Mouse (Mus musculus) stomach, embryonic 16.5 days (tissue): ENCODE data around the gene Smarcd1. TPM values are rescaled to one million over a fixed set of nuclear protein-coding genes. Genes with fewer than 3 reads are reported as not detected.
A peak's percentile ranks its signal among the peaks of the same experiment; 100 is the strongest.

Experiments
- ATAC-seq: fragments of 200-750 bp; cut with Nextera tagmentation; 2 replicates; pipeline ENCODE4 v1.8.0; 2017; ENCODE audit warnings: moderate number of reproducible peaks, moderate TSS enrichment; ENCODE audit not compliant: insufficient read depth, low FRiP score
- H3K27ac ChIP-seq: fragments of 300-500 bp; sonication (generic); 2 replicates; pipeline ENCODE4 v1.5.1; 2014; ENCODE audit warnings: low read length
- H3K27me3 ChIP-seq: fragments of 300-500 bp; sonication (generic); 2 replicates; pipeline ENCODE4 v1.6.1; 2014; ENCODE audit warnings: low read length, control low read depth, mixed read lengths; ENCODE audit not compliant: control insufficient read depth, insufficient read depth
- H3K36me3 ChIP-seq: fragments of 300-500 bp; sonication (generic); 2 replicates; pipeline ENCODE4 v1.6.1; 2014; ENCODE audit warnings: low read length; ENCODE audit not compliant: control insufficient read depth, insufficient read depth
- H3K4me1 ChIP-seq: fragments of 300-500 bp; sonication (generic); 2 replicates; pipeline ENCODE4 v1.6.1; 2014; ENCODE audit warnings: low read length, control low read depth, mixed read lengths; ENCODE audit not compliant: control insufficient read depth, insufficient read depth
- H3K4me2 ChIP-seq: fragments of 300-500 bp; sonication (generic); 2 replicates; pipeline ENCODE4 v1.6.1; 2014; ENCODE audit warnings: low read depth, low read length, mixed read lengths
- H3K4me3 ChIP-seq: fragments of 300-500 bp; sonication (generic); replicated peaks from 2 replicates; pipeline ENCODE4 v1.5.1; 2014; ENCODE audit warnings: mild to moderate bottlenecking, low read length
- H3K9ac ChIP-seq: fragments of 300-500 bp; sonication (generic); 2 replicates; pipeline ENCODE4 v1.6.1; 2014; ENCODE audit warnings: low read length
- H3K9me3 ChIP-seq: fragments of 300-500 bp; sonication (generic); replicated peaks from 2 replicates; pipeline ENCODE4 v1.6.1; 2016; ENCODE audit warnings: low read length, control low read depth; ENCODE audit not compliant: control insufficient read depth
- WGBS: fragments of 180-500 bp; shearing (Covaris S2); extraction: QIAGEN DNeasy Blood & Tissue Kit; methylation state at CpG from one replicate; pipeline ENCODE4 v1.1.7; 2014; 5-methylcytosine and 5-hydroxymethylcytosine counted together
- polyA plus RNA-seq: library from polyadenylated mRNA; unstranded; fragments of >200 nt; fragmentation: Nextera tagmentation; extraction: Ambion mirVana; gene quantifications from 2 replicates; pipeline ENCODE4 v1.2.1, GENCODE M21; 2015

The Smarcd1 gene
- polyA plus RNA-seq, 1 experiment from 2014 or later, result 20.9 TPM

DNA sequence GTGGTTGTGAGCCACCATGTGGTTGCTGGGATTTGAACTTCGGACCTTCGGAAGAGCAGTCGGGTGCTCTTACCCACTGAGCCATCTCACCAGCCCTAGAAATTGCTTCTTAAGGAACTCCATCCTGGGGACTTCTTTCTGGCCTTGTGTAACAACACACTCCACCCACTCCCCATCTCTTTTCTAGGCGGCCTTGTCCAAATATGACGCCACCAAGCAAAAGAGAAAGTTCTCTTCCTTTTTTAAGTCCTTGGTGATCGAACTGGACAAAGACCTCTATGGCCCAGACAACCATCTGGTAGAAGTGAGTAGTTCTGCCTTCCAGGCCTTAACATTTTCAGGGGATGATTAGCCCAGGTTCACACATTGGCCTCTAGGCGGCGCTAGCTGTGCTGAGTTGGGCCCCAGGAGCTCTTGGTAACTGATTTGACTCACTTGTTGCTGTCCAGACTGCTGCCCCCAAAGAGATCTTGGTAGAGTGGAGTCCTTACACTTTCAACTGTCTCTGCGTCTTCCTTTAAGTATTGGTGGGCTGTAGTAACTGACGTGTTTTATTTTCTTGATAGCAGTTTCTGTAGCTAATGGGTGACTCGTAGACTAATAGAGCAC is 3.6 kb downstream of the Smarcd1 start, which contains the start of gene Gm17349:
TSS of gene Gm17349 (minus strand) at position 51 of the 609 bp plus-strand sequence.
- no peak within 1 kb of the TSS for H3K9ac ChIP-seq
- H3K4me1 ChIP-seq, result peaks cover 23% of the 10 kb centered on the region
- H3K4me3 ChIP-seq, result no peak within 1 kb of the TSS
- H3K4me2 ChIP-seq, result peak within 1 kb of the TSS; percentile 21; the same call in 1 of the 2 replicates
- no peak for ATAC-seq
- H3K9me3 ChIP-seq, result no peaks in the 10 kb centered on the region
- WGBS, result 68% methylated on average over 9 of the region's 11 CpGs
- H3K36me3 ChIP-seq, result peaks cover 19% of the 10 kb centered on the region
- no peaks in the 10 kb centered on the region for H3K27me3 ChIP-seq
- H3K27ac ChIP-seq, result peak within 1 kb of the TSS; percentile 56

DNA sequence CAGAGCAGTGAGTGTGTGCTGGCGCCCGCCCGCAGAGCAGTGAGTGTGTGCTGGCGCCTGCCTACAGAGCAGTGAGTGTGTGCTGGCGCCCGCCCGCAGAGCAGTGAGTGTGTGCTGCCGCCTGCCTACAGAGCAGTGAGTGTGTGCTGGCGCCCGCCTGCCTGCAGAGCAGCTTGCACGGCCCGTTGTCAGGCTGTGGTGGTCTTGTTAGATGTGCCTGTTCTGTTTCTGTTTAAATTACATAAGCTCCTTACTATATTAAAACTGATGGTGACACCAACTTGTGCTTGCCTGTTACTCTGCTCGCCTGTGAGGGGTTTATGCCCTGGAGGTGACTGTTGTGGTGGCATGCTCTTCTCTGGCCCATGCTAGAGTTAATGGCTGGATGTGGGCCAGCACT is 6.2 kb downstream of the Smarcd1 start:
- no peaks in the 10 kb centered on the region for H3K9me3 ChIP-seq
- H3K27me3 ChIP-seq, result no peaks in the 10 kb centered on the region
- H3K4me1 ChIP-seq, result peaks cover 5% of the 10 kb centered on the region
- whole genome bisulfite sequencing, result 96% methylated on average over 13 of the region's 13 CpGs
- ATAC-seq, result no peak
- H3K4me3 ChIP-seq, result no peak overlapping the region
- no peak overlapping the region for H3K4me2 ChIP-seq
- peaks cover 26% of the 10 kb centered on the region for H3K36me3 ChIP-seq
- H3K9ac ChIP-seq, result no peak overlapping the region
- no peak overlapping the region for H3K27ac ChIP-seq

GRCm38 (mm10) chr15:99710221-99711190 is 8.6 kb downstream of the Smarcd1 start:
- H3K4me3 ChIP-seq, result no peak overlapping the region
- no peak overlapping the region for H3K27ac ChIP-seq
- H3K36me3 ChIP-seq, result peaks cover 33% of the 10 kb centered on the region
- WGBS, result 89% methylated on average over 10 of the region's 10 CpGs
- H3K4me1 ChIP-seq, result no peaks in the 10 kb centered on the region
- ATAC-seq, result no peak
- H3K9me3 ChIP-seq, result no peaks in the 10 kb centered on the region
- no peak overlapping the region for H3K9ac ChIP-seq
- H3K27me3 ChIP-seq, result no peaks in the 10 kb centered on the region
- H3K4me2 ChIP-seq, result no peak overlapping the region

GRCm38 (mm10) chr15:99711491-99711890 is 9.6 kb downstream of the Smarcd1 start:
- H3K36me3 ChIP-seq, result peaks cover 33% of the 10 kb centered on the region
- no peak overlapping the region for H3K4me2 ChIP-seq
- no peak for ATAC-seq
- no peaks in the 10 kb centered on the region for H3K9me3 ChIP-seq
- no peaks in the 10 kb centered on the region for H3K4me1 ChIP-seq
- WGBS, result 63% methylated on average over 3 of the region's 3 CpGs
- H3K9ac ChIP-seq, result no peak overlapping the region
- no peak overlapping the region for H3K27ac ChIP-seq
- H3K4me3 ChIP-seq, result no peak overlapping the region
- H3K27me3 ChIP-seq, result no peaks in the 10 kb centered on the region

GRCm38 (mm10) chr15:99712666-99713559 is 11.0 kb downstream of the Smarcd1 start:
- Histone ChIP-seq H3K4me1 (no peaks in the 10 kb centered on the region), H3K9me3 (no peaks in the 10 kb centered on the region), H3K27me3 (no peaks in the 10 kb centered on the region), H3K27ac (no peak overlapping the region), H3K4me2 (no peak overlapping the region), H3K4me3 (no peak overlapping the region), H3K36me3 (peaks cover 24% of the 10 kb centered on the region; the same call in 1 of the 2 replicates), H3K9ac (no peak overlapping the region)
- WGBS, result 64% methylated on average over 13 of the region's 13 CpGs
- no peak; the same call in 1 of the 2 replicates for ATAC-seq

DNA sequence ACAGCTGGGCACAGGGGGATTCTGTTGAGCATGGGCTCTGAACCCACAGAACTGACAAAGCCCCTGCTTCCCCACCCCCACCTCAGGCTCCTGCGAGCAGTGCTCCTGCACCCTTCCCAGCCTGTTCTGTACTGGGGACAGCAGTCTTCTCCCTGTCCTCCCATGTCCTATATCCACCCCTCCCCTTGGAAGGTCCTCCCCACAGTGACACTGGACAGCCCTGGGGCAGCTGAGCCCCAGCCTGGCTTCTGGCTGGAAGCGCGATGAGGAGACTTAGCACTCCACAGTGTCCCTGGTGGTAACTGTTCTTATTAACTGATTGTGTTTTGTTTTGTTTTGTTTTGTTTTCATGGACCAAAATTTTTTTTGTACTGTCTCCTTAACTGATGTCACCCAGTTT is 11.6 kb downstream of the Smarcd1 start:
- Histone ChIP-seq H3K9me3 (no peaks in the 10 kb centered on the region), H3K4me3 (no peak overlapping the region), H3K4me2 (no peak overlapping the region), H3K9ac (no peak overlapping the region), H3K27ac (no peak overlapping the region), H3K36me3 (peaks cover 21% of the 10 kb centered on the region; the same call in 1 of the 2 replicates), H3K27me3 (no peaks in the 10 kb centered on the region), H3K4me1 (no peaks in the 10 kb centered on the region)
- no peak for ATAC-seq
- WGBS, result 84% methylated on average over 3 of the region's 3 CpGs

DNA sequence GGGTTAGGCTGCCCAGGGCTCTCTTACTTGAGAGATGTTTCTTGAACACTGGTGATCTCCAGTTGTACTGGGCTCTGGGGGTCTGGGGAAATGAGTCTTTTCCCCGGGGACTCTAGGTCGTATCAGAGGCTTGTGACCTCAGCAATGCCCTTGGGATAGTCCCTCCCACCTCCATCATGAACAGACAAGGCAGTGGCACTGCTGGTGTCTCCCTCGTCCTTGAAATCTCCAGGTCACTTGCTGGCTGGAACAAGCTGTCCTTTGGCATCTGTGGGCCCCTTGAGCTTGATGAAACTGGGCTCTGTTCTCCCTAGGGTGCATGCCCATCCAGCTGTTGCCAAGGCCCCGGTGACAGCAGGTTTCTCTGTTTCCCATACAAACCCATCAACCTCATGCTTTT is 12.3 kb downstream of the Smarcd1 start:
- Histone ChIP-seq H3K4me3 (no peak overlapping the region), H3K27me3 (no peaks in the 10 kb centered on the region), H3K4me1 (no peaks in the 10 kb centered on the region), H3K9me3 (no peaks in the 10 kb centered on the region), H3K9ac (no peak overlapping the region), H3K36me3 (peaks cover 18% of the 10 kb centered on the region; the same call in 1 of the 2 replicates), H3K4me2 (no peak overlapping the region), H3K27ac (no peak overlapping the region; the same call in 1 of the 2 replicates)
- 73% methylated on average over 4 of the region's 4 CpGs for WGBS
- ATAC-seq, result no peak

DNA sequence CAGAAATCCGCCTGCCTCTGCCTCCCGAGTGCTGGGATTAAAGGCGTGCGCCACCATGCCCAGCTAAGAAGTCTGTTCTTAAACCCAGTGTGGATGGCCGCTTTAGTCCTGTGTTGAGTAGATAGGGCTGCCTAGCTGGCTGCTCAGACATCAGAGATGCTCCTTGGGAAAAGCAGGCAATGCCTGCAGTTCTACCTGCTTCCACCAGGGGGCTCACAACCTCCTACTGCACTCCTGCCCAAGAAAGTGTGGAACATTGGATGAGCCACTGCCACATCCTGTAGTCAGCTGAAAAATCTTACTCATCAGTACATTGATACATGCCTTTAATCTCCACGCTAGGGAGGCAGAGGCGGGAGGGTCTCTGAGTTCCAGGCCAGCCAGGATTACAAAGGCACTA is 12.9 kb downstream of the Smarcd1 start:
- Histone ChIP-seq H3K9me3 (no peaks in the 10 kb centered on the region), H3K36me3 (0 out of 2 replicates have a peak, but pooled peaks cover 14% of the 10 kb centered on the region), H3K4me1 (no peaks in the 10 kb centered on the region), H3K4me2 (no peak overlapping the region), H3K27me3 (no peaks in the 10 kb centered on the region), H3K4me3 (no peak overlapping the region), H3K9ac (no peak overlapping the region), H3K27ac (no peak overlapping the region)
- WGBS, result 60% methylated on average over 7 of the region's 7 CpGs
- no peak for ATAC-seq
